Mouse (Mus musculus) testis, adult 2 months (tissue): ENCODE measurements around the gene Snrpa1.

Source experiments
- CTCF ChIP-seq: fragments of 200-500 bp; IDR thresholded peaks from 2 replicates; pipeline ENCODE4 v1.5.1; 2012; ENCODE audit warnings: low read depth, mild to moderate bottlenecking, inconsistent platforms, low read length, moderate library complexity; ENCODE audit not compliant: control insufficient read depth, insufficient read depth, insufficient replicate concordance
- POLR2A ChIP-seq: fragments of 200-500 bp; IDR thresholded peaks from 2 replicates; pipeline ENCODE4 v1.6.1; 2012; ENCODE audit warnings: low read depth, mild to moderate bottlenecking, inconsistent platforms, low read length, moderate library complexity; ENCODE audit not compliant: control insufficient read depth

DNA sequence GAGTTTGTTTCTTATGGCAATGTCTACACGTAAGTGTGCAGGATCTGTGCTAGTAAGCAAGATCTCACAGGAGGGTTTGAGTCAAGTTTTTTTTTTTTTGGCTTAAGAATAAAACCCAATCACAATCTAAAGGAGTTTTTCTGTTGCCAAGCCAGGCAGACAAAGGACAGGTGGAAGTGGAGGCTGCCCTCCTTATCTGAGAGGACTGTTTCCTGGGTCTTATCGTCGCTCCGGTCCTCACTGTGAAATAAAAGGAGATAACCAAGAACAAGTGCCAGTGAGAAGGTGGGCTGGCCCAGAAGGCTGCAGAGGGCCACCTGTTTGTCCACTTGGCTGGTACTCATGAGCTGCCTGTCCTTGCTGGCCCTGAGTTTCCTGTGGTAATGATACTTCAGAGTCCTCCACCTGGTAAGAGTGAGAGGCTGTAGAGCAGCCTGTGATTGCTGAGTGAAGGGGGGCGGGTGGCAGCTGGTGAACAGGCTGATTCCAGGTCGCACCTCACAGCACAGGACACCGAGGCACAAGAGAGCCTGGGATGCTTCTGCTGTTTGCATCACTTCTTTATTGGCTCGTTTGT is 58.2 kb downstream of the Snrpa1 start:
- no peak for TF ChIP-seq CTCF
- no peak for TF ChIP-seq POLR2A
